Mouse (Mus musculus) lung, postnatal 0 days (tissue): ENCODE results near the gene Ifng.

ENCODE experiments used
- CTCF ChIP-seq: IDR thresholded peaks from 2 replicates; pipeline ENCODE4 v1.5.1; 2016; ENCODE audit warnings: antibody characterized with exemption, mild to moderate bottlenecking
- EP300 ChIP-seq: IDR thresholded peaks from 2 replicates; pipeline ENCODE4 v1.6.1; 2016; ENCODE audit warnings: antibody characterized with exemption, mild to moderate bottlenecking, control low read depth

DNA sequence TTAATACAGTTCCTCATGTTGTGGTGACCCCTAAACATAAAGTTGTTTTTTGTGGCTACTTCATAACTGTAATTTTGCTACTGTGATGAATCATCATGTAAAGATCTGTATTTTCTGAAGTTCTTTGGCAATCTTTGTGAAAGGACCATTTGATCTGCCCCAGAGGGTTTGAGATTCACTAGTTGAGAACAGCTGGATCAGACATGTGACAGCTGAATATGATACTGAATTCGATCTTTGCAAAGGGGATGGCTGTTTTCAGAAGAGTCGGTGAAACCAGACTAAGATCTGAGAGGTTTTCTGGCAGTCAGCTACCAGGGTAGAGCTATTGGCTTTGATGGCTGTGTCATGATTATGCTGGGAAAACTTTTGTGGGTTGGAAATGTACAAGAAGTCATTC lies 10.9 kb downstream of the Ifng start:
- TF ChIP-seq CTCF (no peak), EP300 (no peak)
